Mouse (Mus musculus) gastrocnemius, postnatal 36 days (tissue): ENCODE results near the gene Bpnt1. TPM values are rescaled to one million over a fixed set of nuclear protein-coding genes. Genes with fewer than 3 reads are reported as not detected.

Experiments
- DNase-seq, 2 experiments: peaks; one replicate each; pipeline ENCODE4 v3.0.0; 2022
- intact Hi-C: fragments of 180-260 bp; cut with DNase I; formaldehyde crosslinking; loops from one replicate; pipeline ENCODE4 v1.15.1; 2025
- microRNA-seq, 2 experiments: library from miRNA; unstranded; fragments of <30 nt; microRNA quantifications; one replicate each; pipeline ENCODE4 v1.2.0; 2021
- total RNA-seq, 2 experiments: library from RNA; stranded (reverse); gene quantifications; 2 replicates each; pipeline ENCODE4 v1.2.3; 2021

Bpnt1 gene
- total RNA-seq, 2 experiments from 2014 or later: 13.2 to 15.0 TPM

DNA sequence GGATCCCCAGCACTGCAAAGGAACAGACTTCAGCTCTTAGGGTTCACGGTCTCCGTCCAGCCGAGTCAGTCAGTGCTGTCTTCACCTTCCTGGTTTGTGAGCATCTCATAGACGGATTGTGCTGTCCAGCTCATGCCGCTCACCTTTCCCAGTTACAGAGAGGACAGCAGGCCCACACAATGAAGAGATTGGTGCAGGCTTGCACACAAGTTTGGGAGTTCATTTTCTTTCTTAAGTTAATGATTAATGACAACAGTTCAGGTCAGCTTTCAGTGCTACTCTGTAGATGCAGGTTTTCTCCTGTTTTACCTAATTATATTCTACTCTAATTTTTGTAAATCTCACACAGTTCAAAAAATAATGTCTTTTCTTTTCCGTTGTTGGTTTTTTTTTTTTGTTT lies 38.0 kb downstream of the Bpnt1 start:
- intact Hi-C loops: no loop called here
- no peak for DNase-seq

- no peak for DNase-seq
- intact Hi-C loops: no loop called here
These were observed 44.4 kb downstream of the Bpnt1 start for GRCm38 (mm10) chr1:185376390-185376789.

DNA sequence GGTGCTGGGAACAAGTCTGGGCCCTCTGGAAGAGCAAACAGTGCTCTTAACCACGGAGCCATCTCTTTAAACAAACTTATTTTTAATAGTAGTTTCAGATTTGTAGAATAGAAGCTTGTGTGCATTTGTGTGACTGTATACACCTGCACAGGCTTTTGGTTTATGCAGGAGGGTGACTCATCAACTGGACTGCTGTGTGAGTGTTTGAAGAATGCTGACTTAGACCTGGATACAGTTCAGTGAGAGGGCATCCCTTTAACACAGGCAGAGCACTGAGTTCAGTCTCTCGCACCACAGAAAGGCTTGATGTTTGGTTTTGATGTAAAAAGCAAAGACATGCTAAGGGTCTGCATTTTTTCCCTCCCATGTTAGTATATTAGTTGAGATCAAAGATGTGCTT lies 45.5 kb downstream of the Bpnt1 start:
- no peak for DNase-seq
- intact Hi-C loops: no loop called here

DNA sequence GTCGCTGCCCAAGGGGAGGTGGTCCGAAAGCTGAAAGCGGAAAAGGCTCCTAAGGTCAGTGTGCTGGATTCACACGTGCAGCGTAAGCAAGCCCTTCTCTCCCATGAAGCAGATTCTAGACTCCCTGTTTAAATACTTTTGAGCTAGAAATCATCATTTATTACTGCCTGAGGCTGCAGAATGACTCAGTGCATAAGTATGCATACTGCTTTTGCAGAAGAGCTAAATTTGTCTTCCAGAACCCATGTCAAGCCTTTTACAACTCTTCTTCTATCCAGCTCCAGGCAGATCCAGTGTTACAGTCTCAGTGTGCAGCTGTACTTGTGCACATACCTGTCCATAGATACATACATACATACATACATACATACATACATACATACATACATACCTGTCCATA lies 69.7 kb downstream of the Bpnt1 start:
- DNase-seq: no peak
- intact Hi-C loops: no loop called here

DNA sequence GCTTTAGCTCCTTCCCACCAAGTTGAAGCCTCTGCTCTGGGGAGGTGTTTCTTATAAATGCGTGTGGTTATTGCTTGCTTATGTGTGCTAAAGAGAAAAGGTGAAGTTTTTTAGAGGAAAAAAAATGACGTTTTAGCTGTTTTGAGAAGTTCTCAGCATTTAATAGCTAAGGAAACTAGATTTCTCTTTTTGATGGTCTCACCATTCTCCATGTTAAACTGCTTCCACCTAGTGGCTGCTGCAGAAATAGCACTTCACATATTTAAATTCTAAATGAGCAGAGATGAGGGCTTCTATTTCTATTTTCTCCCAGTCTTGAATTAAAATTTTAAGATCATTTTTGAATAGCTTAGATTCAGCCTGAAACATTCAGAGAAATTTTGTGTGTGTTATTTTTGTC lies 72.1 kb downstream of the Bpnt1 start:
- intact Hi-C loops: no loop called here
- no peak for DNase-seq

DNA sequence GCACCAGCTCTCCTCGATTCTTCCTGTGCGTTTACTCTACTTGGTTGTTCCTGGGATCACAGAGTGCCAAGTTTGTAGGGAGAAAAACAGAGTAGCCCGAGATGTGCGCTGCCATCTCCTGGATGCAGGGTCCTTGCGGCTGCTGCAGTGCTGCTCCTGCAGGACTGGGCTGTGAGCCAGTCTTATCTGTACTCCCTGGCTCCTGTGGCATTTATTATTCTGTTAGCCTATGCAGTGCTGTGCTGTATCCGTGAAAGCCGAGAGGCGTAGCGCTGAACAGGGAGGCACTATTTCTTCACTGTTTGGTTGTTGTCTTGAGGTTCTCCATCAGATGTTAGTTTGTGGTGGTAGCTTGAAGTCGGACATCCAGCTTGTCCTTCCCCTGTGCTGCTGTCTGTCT lies 74.0 kb downstream of the Bpnt1 start:
- DNase-seq: no peak
- intact Hi-C loops: no loop called here

Small RNA genes within 50 kb of the gene (microRNA-seq; reads per million reads assigned to microRNA genes)
- gene Mir194-1: 0.72 to 0.74 reads per million in 2 experiments
- 1.4 to 3.7 reads per million in 2 experiments for gene Mir215

Other genes starting within 250 kb of the Bpnt1 start
- gene Rab3gap2, start 128.0 kb upstream of the Bpnt1 start, total RNA-seq: 10 to 100 TPM; 14.7 to 17.1 TPM
- 10 to 100 TPM; 36.6 to 38.9 TPM for gene Iars2, start 2.8 kb upstream of the Bpnt1 start, total RNA-seq
- 100 to 1,000 TPM; 129 to 141 TPM for gene Eprs, start 30.9 kb downstream of the Bpnt1 start, total RNA-seq
- gene Slc30a10, start 122.7 kb downstream of the Bpnt1 start, total RNA-seq: not detected